Mouse (Mus musculus) inflammation-experienced regulatory T-cells, adult 16 weeks (primary cell): Measurements from ENCODE around the gene Usp49. TPM values are rescaled to one million over a fixed set of nuclear protein-coding genes. Genes with fewer than 3 reads are reported as not detected.

Experiments
- polyA plus RNA-seq: library from polyadenylated mRNA; unstranded; fragments of 100-300 nt; shearing (Covaris generic); gene quantifications from one replicate; pipeline ENCODE4 v1.2.1, GENCODE M21; 2017

The Usp49 gene
- polyA plus RNA-seq, result 0.30 TPM

DNA sequence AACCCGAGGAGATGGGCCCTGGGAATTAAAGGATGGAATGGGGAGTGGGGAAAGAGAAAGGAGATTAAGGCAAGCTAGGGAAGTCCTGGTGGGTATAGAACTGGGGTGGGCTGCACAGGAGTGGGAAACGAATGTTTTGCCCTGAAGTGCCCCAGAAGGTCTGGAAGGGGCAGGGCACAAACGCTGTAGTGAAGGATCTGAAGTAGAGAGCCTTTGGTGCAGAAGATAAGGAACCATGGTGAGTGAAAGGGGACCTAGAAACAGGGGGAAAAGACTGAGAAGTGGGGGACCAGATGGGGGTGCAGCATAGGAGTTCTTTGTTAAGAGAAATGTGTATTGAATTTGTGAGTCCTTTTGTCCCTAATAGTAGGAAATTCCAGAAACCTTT lies at the start of gene Usp49:
TSS of gene Usp49 (plus strand) at position 13 of the 388 bp plus-strand sequence.

DNA sequence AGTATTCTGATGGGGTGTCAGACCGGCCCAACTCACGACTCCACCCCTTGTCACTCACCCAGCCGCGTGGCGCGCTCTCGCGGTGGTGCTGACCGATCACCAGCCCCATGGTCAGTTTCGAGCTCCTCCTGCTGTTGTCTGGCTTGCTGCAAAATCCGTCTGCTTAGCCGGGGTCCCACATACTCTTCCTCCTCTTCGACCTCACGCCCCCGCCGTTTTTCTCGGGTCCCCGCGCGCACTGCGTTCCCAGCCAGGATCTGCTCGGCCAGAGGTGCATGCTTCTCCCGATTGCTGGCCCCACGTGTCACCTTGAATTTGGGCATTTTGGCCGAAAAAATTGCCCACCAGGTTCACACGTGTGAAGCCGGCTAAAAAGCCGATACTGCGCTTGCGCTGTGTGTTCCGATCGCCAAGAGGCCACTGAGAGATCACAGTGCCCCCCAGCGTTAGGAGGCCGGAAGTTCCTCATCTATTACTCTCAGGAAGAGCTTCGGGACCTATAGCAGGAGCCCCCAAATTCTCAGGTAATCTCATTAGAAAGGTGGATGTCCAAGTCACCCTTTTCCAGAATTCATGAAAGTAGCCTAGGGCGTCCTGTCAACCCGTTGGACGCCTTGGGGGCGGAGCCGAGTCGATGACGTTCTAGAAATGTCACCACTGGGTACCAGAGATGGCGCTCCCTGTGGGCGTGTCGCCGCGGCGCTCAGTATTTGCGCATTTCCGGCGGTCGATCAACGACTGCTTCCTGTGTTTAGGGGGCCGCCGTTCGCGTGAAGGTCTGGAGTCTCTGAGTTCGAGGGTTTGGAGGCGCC lies 19.4 kb upstream of the Usp49 start, which contains the start of the genes Bysl, Med20 and Gm20517:
TSS of gene Bysl (minus strand) at position 644 of the 812 bp plus-strand sequence.
TSS of gene Med20 (plus strand) at position 734 of the 812 bp plus-strand sequence.
TSS of gene Gm20517 (plus strand) at position 741 of the 812 bp plus-strand sequence.

DNA sequence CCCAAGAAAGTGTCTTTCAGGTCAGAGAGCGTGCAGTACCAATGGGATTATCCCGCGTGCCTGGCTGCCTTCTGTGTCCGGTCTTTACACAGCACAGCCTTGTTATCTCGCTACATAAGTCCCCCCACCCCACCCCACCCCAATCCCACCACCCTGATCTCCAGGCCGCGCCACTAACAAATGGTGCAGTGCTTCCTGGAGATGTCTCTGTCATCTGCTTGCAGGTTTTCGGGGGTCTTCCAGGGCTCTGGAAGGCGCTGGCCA lies 57.8 kb downstream of the Usp49 start, which contains the start of gene Tomm6:
TSS of gene Tomm6 (minus strand) at position 43 of the 264 bp plus-strand sequence.

DNA sequence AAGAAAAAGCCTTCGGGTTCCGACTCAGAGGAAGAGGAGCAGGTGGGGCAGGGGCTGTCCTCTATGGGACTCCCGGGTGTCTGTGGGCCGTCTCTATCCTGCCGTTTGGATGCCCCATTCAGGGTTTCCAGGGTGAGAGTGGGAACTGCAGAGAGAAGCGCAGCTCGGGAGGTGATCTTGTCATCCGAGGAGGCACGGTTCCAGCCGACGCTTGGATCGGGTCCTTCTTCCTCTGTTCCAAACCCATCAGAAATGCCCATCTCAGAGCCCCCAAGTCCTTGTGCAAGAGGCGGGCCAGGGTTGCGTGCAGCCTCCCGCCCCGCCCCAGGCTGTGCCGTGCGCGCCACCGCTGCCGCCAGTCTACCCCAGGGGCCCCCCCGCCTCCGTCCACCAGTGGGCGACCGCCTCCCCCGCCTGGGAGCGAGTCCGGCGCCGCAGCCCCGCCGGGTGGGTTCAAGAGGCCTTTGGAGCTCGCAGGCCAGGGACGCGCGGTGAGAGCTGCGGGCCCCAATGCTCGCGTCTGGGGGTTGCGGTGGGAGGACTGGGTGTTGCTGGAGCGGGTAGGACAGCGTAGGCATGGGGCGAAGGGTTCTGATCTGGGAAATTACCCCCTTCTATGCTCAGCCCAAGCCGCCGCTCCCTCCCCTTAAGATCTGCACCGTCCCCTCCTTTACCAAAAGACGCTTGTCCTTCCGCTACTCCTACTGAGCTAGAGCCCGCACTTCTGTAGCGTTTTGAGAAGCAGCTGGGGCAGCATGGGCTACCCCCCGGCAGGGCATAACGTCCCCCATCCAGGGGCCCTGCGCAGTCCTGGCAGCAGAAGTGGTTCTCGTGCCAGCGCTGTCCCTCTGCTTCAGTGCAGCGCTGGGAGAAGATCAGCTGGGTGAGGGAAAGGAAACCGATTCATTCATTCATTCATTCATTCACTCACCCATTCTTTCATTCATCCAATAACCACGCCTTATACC lies 58.4 kb downstream of the Usp49 start, which contains the start of gene Frs3:
TSS of gene Frs3 (plus strand) at position 423 of the 968 bp plus-strand sequence.

DNA sequence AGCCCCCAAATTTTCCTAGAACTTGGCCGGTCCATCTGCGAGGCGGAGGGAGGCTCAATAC lies 63.8 kb downstream of the Usp49 start, which contains the start of gene Gm21981:
TSS of gene Gm21981 (minus strand) at position 14 of the 61 bp plus-strand sequence.

DNA sequence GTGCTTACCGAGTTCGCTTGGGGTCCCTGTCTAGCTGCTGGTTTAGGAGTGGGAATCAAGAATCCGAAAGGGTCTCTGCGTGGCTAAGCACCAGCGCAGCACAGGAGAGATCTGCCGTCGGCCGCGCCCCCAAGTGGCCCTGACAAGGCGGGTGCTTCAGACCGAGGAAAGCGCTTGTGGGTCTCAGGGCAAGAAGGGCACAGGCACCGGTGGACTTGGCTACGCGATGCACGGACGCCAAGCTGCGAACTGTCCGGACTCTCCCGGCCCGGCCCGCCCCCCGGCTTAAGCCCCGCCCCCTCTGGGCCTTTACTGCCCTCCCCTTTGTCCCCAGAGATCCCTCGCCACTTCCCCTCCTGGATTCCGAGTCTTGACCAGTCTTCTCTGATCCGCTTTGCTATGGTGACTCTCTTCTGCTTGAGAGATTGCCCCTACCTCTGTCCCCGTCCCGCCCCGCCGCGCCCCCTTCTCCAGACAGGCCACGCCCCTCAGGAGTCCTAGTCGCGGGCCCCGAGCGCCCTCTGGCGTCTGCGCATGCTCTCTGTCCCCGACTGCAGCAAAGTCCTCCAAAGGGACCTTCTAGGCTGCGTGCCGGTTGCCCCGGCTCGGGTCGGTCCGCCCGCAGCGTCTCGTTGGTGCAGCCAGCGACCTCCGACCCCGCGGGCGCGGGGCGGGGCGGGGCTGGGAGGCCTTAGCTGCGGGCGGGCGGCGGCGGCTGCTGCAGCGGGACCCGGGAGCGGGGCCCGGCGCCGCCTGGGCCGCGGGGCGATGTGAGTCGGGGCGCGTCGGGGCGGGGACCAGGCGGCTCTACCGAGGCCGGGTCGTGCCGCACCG lies 64.2 kb downstream of the Usp49 start, which contains the start of gene Prickle4:
TSS of gene Prickle4 (minus strand) at position 234 of the 834 bp plus-strand sequence.

DNA sequence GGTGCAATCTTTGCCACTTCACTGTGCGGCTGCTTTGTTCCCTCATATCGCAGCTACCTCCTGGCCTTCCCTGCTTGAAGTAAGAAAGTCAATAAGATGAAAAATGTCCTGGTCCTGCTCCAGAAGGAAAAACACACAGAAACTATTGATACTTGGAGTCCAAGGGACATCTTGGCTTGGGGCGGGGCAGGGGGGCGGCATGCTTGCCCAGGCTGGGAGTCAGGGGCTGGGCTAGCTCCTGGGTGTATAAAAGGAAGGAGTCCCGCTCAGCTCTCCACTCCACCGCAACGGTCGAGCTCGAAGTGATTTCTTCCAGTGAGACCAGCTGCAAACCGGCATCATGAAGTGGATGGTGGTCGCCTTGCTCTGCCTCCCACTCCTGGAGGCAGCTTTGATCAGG lies 96.1 kb downstream of the Usp49 start, which contains the start of gene Pgc:
TSS of gene Pgc (plus strand) at position 277 of the 400 bp plus-strand sequence.

Other genes with a start within 250 kb of the Usp49 start
- gene Guca1b, start 245.3 kb upstream of the Usp49 start, polyA plus RNA-seq, result 2.4 TPM
- gene Guca1a, start 230.1 kb upstream of the Usp49 start, polyA plus RNA-seq, result not detected
- gene AI661453, start 194.1 kb upstream of the Usp49 start, polyA plus RNA-seq, result not detected
- gene 1700001C19Rik, start 193.3 kb upstream of the Usp49 start, polyA plus RNA-seq, result not detected
- gene Taf8, start 128.4 kb upstream of the Usp49 start, polyA plus RNA-seq, result 58.9 TPM
- 282 TPM for gene Ccnd3, start 125.6 kb upstream of the Usp49 start, polyA plus RNA-seq
- gene Bysl, start 19.2 kb upstream of the Usp49 start, polyA plus RNA-seq, result 18.2 TPM
- 46.2 TPM for gene Med20, start 19.1 kb upstream of the Usp49 start, polyA plus RNA-seq
- 0.73 TPM for gene Gm20517, start 19.1 kb upstream of the Usp49 start, polyA plus RNA-seq
- 261 TPM for gene Tomm6, start 57.7 kb downstream of the Usp49 start, polyA plus RNA-seq
- 0.94 TPM for gene Frs3, start 58.3 kb downstream of the Usp49 start, polyA plus RNA-seq
- not detected for gene Gm21981, start 63.8 kb downstream of the Usp49 start, polyA plus RNA-seq
- not detected for gene Prickle4, start 64.0 kb downstream of the Usp49 start, polyA plus RNA-seq
- gene Pgc, start 96.2 kb downstream of the Usp49 start, polyA plus RNA-seq, result not detected
- gene Tfeb, start 106.3 kb downstream of the Usp49 start, polyA plus RNA-seq, result 19.8 TPM
- not detected for gene Mdfi, start 204.0 kb downstream of the Usp49 start, polyA plus RNA-seq